Comparison of ENCODE assay signal across 8 mouse cellular contexts in the genomic region with DNA sequence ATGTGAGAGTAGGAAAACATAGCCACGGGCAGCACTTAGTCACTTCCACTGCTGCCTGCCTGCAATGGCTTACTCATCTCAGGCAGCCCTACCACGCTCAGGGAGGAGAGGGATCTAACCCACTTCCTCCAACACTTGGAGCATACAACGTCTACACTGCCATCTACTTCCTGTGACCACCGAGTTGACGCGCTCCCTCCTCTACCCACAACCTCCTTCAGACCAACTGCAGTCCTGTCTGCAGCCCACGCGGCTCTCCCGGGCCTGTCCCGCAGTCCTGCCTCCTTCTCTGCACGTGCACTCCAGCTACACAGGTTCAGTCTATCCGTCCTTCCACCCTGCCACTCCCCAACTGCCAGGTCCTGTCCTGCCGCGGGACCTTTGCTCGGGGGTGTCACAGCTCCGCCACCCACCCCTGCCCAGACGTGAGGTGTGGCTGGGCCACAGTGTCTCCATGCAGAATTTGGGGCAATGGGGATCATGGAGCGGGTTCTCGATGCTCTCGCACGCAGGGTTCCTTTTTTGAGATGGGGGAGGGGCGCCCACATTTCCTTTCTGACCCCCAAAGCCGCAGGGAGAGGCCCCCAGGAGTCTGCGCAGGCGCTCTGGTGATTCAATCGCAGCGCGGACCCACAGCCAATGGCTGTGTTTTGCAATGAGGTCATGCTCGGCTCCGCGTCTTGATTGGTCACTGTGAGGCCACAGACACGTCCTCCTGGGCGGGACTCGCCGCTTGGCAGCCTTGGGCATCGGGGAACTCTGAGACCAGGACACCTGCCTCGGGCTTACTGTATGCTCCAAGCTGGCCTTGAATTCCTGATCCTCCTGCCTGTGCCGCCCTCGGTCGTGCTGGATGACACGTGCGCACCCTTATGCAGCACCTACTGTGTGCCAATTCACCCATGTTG. TPM values are rescaled to one million over a fixed set of nuclear protein-coding genes. Genes with fewer than 3 reads are reported as not detected.
DNase-seq lines count a peak whose midpoint lies in the region; ATAC-seq lines count a peak whose summit lies in the region.

No protein-coding gene starts in this region.

- H3K4me1 ChIP-seq in lung, embryonic 16.5 days (replicated peaks; ENCODE audit: control insufficient read depth, insufficient read depth, low read length), result peaks cover 12% of the 10 kb centered on the region

- peak overlapping the region; percentile 82 for H3K27ac ChIP-seq in lung, embryonic 16.5 days (ENCODE audit: low read length)

- no peaks in the 10 kb centered on the region for H3K36me3 ChIP-seq in lung, embryonic 16.5 days (ENCODE audit: control insufficient read depth, insufficient read depth, low read length)

- peak overlapping the region; percentile 66 for H3K4me3 ChIP-seq in lung, embryonic 16.5 days (ENCODE audit: low read length)

- peak; percentile 92 to 94 for ATAC-seq in hematopoietic stem cell, adult 5-6 weeks (replicated peaks in 1 of 2; ENCODE audit: insufficient read depth in 1 of 2, low FRiP score in 2 of 2, low TSS enrichment in 1 of 2, low read depth in 1 of 2, poor library complexity in 2 of 2, severe bottlenecking in 2 of 2)
- ATAC-seq in lung, embryonic 16.5 days (ENCODE audit: low read depth), result peak; percentile 97

- H3K9ac ChIP-seq in lung, embryonic 16.5 days (ENCODE audit: low read length), result peak overlapping the region; percentile 88

- H3K27me3 ChIP-seq in lung, embryonic 16.5 days (ENCODE audit: control insufficient read depth, insufficient read depth, low read depth, low read length), result peaks cover 38% of the 10 kb centered on the region

- DNase-seq in MEL-GATA-1-ER (ENCODE audit: extremely low read depth, low read depth), result peak; percentile 94
- DNase-seq in cerebellum, adult 8-10 months, result peak; percentile 95
- DNase-seq in forelimb bud, embryonic 11.5 days (ENCODE audit: low read depth, low spot score), result peak; percentile 95
- peak; percentile 94 for DNase-seq in layer of hippocampus, adult 9-10 months (ENCODE audit: low spot score)
- peak; percentile 83 for DNase-seq in ovary, postnatal 10 days (ENCODE audit: low spot score)
- DNase-seq in thymus, postnatal 10 days (ENCODE audit: low spot score in 2 of 2), result peak; percentile 94 to 96

- H3K4me2 ChIP-seq in lung, embryonic 16.5 days (ENCODE audit: low read depth, low read length), result peak overlapping the region; percentile 99

- peaks cover 5% of the 10 kb centered on the region; the same call in 1 of the 2 replicates for H3K9me3 ChIP-seq in lung, embryonic 16.5 days (ENCODE audit: control insufficient read depth, low read length)

- under 1% methylated on average over 42 of the region's 42 CpGs for WGBS in lung, embryonic 16.5 days

RNA-seq across cellular contexts. Expression of a gene that starts 4.8 kb away (rescaled TPM):
- total RNA-seq in hematopoietic stem cell, adult 5-6 weeks (2017), result not detected in 2 replicates
- not detected in 2 replicates for polyA plus RNA-seq in lung, embryonic 16.5 days (2015; fragmentation: Nextera tagmentation; extraction: Ambion mirVana)

RNA-seq across cellular contexts. Expression of a gene that starts 31.1 kb away (rescaled TPM):
- total RNA-seq in hematopoietic stem cell, adult 5-6 weeks (2017), result 67.9 and 85.5 TPM in 2 replicates
- polyA plus RNA-seq in lung, embryonic 16.5 days (2015; fragmentation: Nextera tagmentation; extraction: Ambion mirVana), result 59.1 and 59.9 TPM in 2 replicates

RNA-seq across cellular contexts. Expression of a gene that starts 46.8 kb away (rescaled TPM):
- 0.20 TPM in 1 of 2 replicates, not detected in the other for total RNA-seq in hematopoietic stem cell, adult 5-6 weeks (2017)
- polyA plus RNA-seq in lung, embryonic 16.5 days (2015; fragmentation: Nextera tagmentation; extraction: Ambion mirVana), result 4.8 and 4.9 TPM in 2 replicates

Comparison
In these comparisons a context has a peak if more than half of its experiments do, and no peak if none do; other contexts are left out.
1. Peak in every context shown above with its lines: DNase-seq, ATAC-seq, H3K4me3 ChIP-seq and H3K27ac ChIP-seq.